Mouse (Mus musculus): ENCODE results near the gene Sirt4. TPM values are rescaled to one million over a fixed set of nuclear protein-coding genes. Genes with fewer than 3 reads are reported as not detected.
A peak's percentile ranks its signal among the peaks of the same experiment; 100 is the strongest.

Sirt4 gene
- total RNA-seq, 2 experiments from 2014 or later, result 10.5 to 12.7 TPM

GRCm38 (mm10) chr5:115491771-115492322 is 7.3 kb upstream of the Sirt4 start:
- DNase-seq, result peak; percentile 78

- DNase-seq, result no peak
Measured at GRCm38 (mm10) chr5:115491076-115491475, 6.6 kb upstream of the Sirt4 start.

- DNase-seq, result no peak
Measured at GRCm38 (mm10) chr5:115490638-115491000, 6.1 kb upstream of the Sirt4 start.

GRCm38 (mm10) chr5:115489699-115490637 is 5.4 kb upstream of the Sirt4 start:
- peak; percentile 90 for DNase-seq

GRCm38 (mm10) chr5:115488841-115489698 is 4.5 kb upstream of the Sirt4 start:
- DNase-seq, result peak; percentile 82

- no peak for DNase-seq
Measured at GRCm38 (mm10) chr5:115487942-115488580, 3.5 kb upstream of the Sirt4 start.

GRCm38 (mm10) chr5:115487353-115487752 is 2.8 kb upstream of the Sirt4 start:
- DNase-seq, result no peak

GRCm38 (mm10) chr5:115486726-115487125 is 2.2 kb upstream of the Sirt4 start:
- no peak for DNase-seq

GRCm38 (mm10) chr5:115485489-115486205 is 1.1 kb upstream of the Sirt4 start:
- DNase-seq, result no peak

- DNase-seq, result no peak
Measured at GRCm38 (mm10) chr5:115484996-115485395, 471 bp upstream of the Sirt4 start.

GRCm38 (mm10) chr5:115483385-115483784 is 1.1 kb downstream of the Sirt4 start:
- no peak for DNase-seq

- no peak for DNase-seq
Measured at GRCm38 (mm10) chr5:115482390-115483265, 1.9 kb downstream of the Sirt4 start.

- DNase-seq, result no peak
Measured at GRCm38 (mm10) chr5:115480101-115480500, 4.4 kb downstream of the Sirt4 start.

- no peak for DNase-seq
Measured at GRCm38 (mm10) chr5:115479561-115479960, 5.0 kb downstream of the Sirt4 start.

GRCm38 (mm10) chr5:115476107-115476727 is 8.3 kb downstream of the Sirt4 start:
- no peak for DNase-seq

- peak; percentile 46 for DNase-seq
Measured at GRCm38 (mm10) chr5:115475337-115476106, 9.0 kb downstream of the Sirt4 start.

GRCm38 (mm10) chr5:115474174-115474828 is 10.2 kb downstream of the Sirt4 start:
- DNase-seq, result no peak

- DNase-seq, result no peak
Measured at GRCm38 (mm10) chr5:115473191-115473590, 11.3 kb downstream of the Sirt4 start.

Measured in heart, postnatal 4 days (tissue).